In genomic region chr1:193130839-193131238, GRCm38 (mm10) we compare ENCODE assay signal across 8 mouse cellular contexts. TPM values are rescaled to one million over a fixed set of nuclear protein-coding genes. Genes with fewer than 3 reads are reported as not detected.
DNase-seq lines count a peak whose midpoint lies in the region; ATAC-seq lines count a peak whose summit lies in the region.

No protein-coding gene starts in this region.

- H3K9me3 ChIP-seq in liver, embryonic 12.5 days (replicated peaks) = no peaks in the 10 kb centered on the region

- H3K27me3 ChIP-seq in liver, embryonic 12.5 days (replicated peaks) = peaks cover 7% of the 10 kb centered on the region; the same call in 1 of the 2 replicates

- H3K4me2 ChIP-seq in liver, embryonic 12.5 days = peak overlapping the region; percentile 86

- no peak overlapping the region for H3K9ac ChIP-seq in liver, embryonic 12.5 days

- peak overlapping the region; percentile 99 for H3K4me3 ChIP-seq in liver, embryonic 12.5 days

- no peak overlapping the region for H3K27ac ChIP-seq in liver, embryonic 12.5 days

- 77% methylated on average over 8 of the region's 8 CpGs for WGBS in liver, embryonic 12.5 days (ENCODE audit: insufficient replicate concordance)

- ATAC-seq in cerebellum, adult (ENCODE audit: insufficient number of reproducible peaks, low FRiP score, low TSS enrichment) = 0 out of 2 replicates have a peak, but pooled peaks have one; percentile 8
- no peak for ATAC-seq in liver, embryonic 12.5 days

- DNase-seq in cerebellum, postnatal 36 days = no peak
- DNase-seq in urinary bladder, postnatal 14 days (ENCODE audit: low spot score) = peak; percentile 26
- no peak for DNase-seq in urinary bladder, adult 2 months (ENCODE audit: low spot score)
- no peak for DNase-seq in cerebellum, adult 18-20 months
- no peak for DNase-seq in right cerebral cortex, adult 18-20 months
- DNase-seq in urinary bladder, adult 18-20 months (ENCODE audit: low spot score in 2 of 2) = no peak

- peaks cover 23% of the 10 kb centered on the region for H3K4me1 ChIP-seq in liver, embryonic 12.5 days

- peaks cover 23% of the 10 kb centered on the region for H3K36me3 ChIP-seq in liver, embryonic 12.5 days

RNA-seq across cellular contexts. Expression of gene Diexf, which starts 0.8 kb away (rescaled TPM):
- polyA plus RNA-seq in urinary bladder, adult 2 months (2012; rRNA removed) = 13.0 and 16.4 TPM in 2 replicates
- 4.4 and 5.4 TPM in 2 replicates for polyA plus RNA-seq in liver, embryonic 12.5 days (2016; fragmentation: Nextera tagmentation; extraction: Ambion mirVana)

RNA-seq across cellular contexts. Expression of gene Irf6, which starts 22.1 kb away (rescaled TPM):
- polyA plus RNA-seq in urinary bladder, adult 2 months (2012; rRNA removed) = 24.9 and 27.8 TPM in 2 replicates
- 2.6 and 2.8 TPM in 2 replicates for polyA plus RNA-seq in liver, embryonic 12.5 days (2016; fragmentation: Nextera tagmentation; extraction: Ambion mirVana)

RNA-seq across cellular contexts. Expression of gene A130010J15Rik, which starts 37.0 kb away (rescaled TPM):
- 9.8 and 13.3 TPM in 2 replicates for polyA plus RNA-seq in urinary bladder, adult 2 months (2012; rRNA removed)
- polyA plus RNA-seq in liver, embryonic 12.5 days (2016; fragmentation: Nextera tagmentation; extraction: Ambion mirVana) = 6.9 and 7.7 TPM in 2 replicates
